Comparison of ENCODE assay signal across 8 mouse cellular contexts in the genomic region with DNA sequence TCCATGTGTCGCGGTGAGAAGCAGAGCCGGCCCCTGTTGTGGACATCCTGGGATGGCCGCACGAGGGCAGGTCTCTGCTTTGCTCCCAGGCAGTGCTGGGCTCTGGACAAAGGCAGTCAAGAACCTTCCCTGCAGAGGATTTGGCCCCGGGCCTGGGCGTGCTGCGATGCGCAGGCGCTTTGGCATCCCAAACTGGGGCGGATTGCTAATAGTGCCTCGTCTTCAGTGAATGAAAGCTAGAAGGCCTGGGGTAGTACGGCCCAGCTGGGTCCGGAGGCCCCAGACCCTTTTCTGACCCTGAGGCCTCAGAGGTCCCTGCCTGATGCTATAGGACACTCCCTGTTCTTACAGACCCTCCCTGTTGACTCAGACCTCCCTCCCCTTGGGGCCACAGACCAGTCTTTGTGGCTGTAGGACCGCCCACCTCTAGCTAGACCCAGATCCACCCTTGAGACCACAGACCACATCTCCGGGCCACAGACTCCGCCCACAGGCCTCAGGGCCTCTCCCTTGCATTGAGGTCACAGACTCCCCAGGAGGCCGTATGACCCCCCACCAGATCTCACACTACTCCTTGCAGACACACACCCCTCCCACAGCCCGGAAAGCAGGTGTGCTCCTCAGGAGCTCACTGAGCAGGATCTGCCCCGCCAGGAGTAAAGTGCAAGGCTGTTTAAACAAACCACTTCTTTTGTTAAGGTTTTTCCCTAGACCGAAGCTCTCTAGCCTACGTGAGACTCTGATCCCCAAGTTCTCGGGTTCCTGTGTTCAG. TPM values are rescaled to one million over a fixed set of nuclear protein-coding genes. Genes with fewer than 3 reads are reported as not detected.
DNase-seq lines count a peak whose midpoint lies in the region; ATAC-seq lines count a peak whose summit lies in the region.
"Had no signal": no experiment of that assay in that cellular context is flagged by ENCODE, and none has a peak within 500 bp of the region (broad histone marks: within the 10 kb centered on the region; RNA-seq: fewer than 3 reads in every experiment).

No protein-coding gene starts in this region.

- DNase-seq in WW6 (ENCODE audit: low read depth, low spot score) = peak; percentile 83
- peak; percentile 76 for DNase-seq in cerebellum, adult 11-12 months
- DNase-seq in heart, postnatal 14 days = peak; percentile 89 to 91
- peak; percentile 70 to 85 for DNase-seq in kidney, postnatal 36 days
- peak; percentile 66 for DNase-seq in lung, postnatal 25 days (ENCODE audit: low spot score)
- DNase-seq in skeletal muscle tissue, adult 2 months (ENCODE audit: low read depth, low spot score) = peak; percentile 69

- 0 out of 2 replicates have a peak, but pooled peaks have one; percentile 18 for ATAC-seq in forebrain, embryonic 15.5 days (replicated peaks)

- H3K36me3 ChIP-seq in forebrain, embryonic 15.5 days = no peaks in the 10 kb centered on the region

- H3K27ac ChIP-seq in forebrain, embryonic 15.5 days (replicated peaks) = no peak overlapping the region

- peak overlapping the region; percentile 50 for H3K4me2 ChIP-seq in forebrain, embryonic 15.5 days (replicated peaks)

- WGBS in forebrain, embryonic 15.5 days = 9% methylated on average over 23 of the region's 23 CpGs

- no peaks in the 10 kb centered on the region; the same call in 1 of the 2 replicates for H3K27me3 ChIP-seq in forebrain, embryonic 15.5 days

- no peak overlapping the region for H3K9ac ChIP-seq in forebrain, embryonic 15.5 days (replicated peaks)

- intact Hi-C loops in heart, postnatal 14 days (cut with DNase I) = loop anchor here (2.0 to 5.0 kb wide), 4 partner anchors 80 to 295 kb away; no protein-coding TSS in a partner anchor

- H3K9me3 ChIP-seq in forebrain, embryonic 15.5 days = no peaks in the 10 kb centered on the region

- 0 out of 2 replicates have a peak overlapping the region, but pooled peaks have one; percentile 48 for H3K4me3 ChIP-seq in forebrain, embryonic 15.5 days

- peaks cover 51% of the 10 kb centered on the region for H3K4me1 ChIP-seq in forebrain, embryonic 15.5 days

RNA-seq across cellular contexts. Expression of a gene that starts 1.4 kb away (rescaled TPM):
- polyA plus RNA-seq in forebrain, embryonic 15.5 days (2015; fragmentation: Nextera tagmentation; extraction: Ambion mirVana) = 23.7 and 23.8 TPM in 2 replicates
- total RNA-seq in heart, postnatal 14 days (2021) = 10 to 100 TPM; 53.0 to 62.6 TPM

RNA-seq across cellular contexts. Expression of a gene that starts 49.2 kb away (rescaled TPM):
- 0.52 and 1.3 TPM in 2 replicates for polyA plus RNA-seq in forebrain, embryonic 15.5 days (2015; fragmentation: Nextera tagmentation; extraction: Ambion mirVana)
- total RNA-seq in heart, postnatal 14 days (2021) = under 1 TPM in 1 of 2 experiments, not detected in 1; 0.36 TPM
- polyA plus RNA-seq: small intestine, adult 2 months had no signal
